Mouse (Mus musculus) forebrain, postnatal 0 days (tissue): Measurements from ENCODE around the gene Atp1a2. TPM values are rescaled to one million over a fixed set of nuclear protein-coding genes. Genes with fewer than 3 reads are reported as not detected.
A peak's percentile ranks its signal among the peaks of the same experiment; 100 is the strongest.

Experiments used
- ATAC-seq: fragments of 200-750 bp; cut with Nextera tagmentation; 2 replicates; pipeline ENCODE4 v1.8.0; 2017; ENCODE audit warnings: mild to moderate bottlenecking, moderate library complexity
- DNase-seq: peaks from one replicate; pipeline ENCODE4 v3.0.0-alpha.2; 2015
- H3K27ac ChIP-seq: fragments of 300-500 bp; sonication (generic); 2 replicates; pipeline ENCODE4 v1.5.1; 2014; ENCODE audit warnings: low read depth, mild to moderate bottlenecking, antibody characterized with exemption, low read length, moderate library complexity, mixed read lengths
- H3K27me3 ChIP-seq: fragments of 300-500 bp; sonication (generic); 2 replicates; pipeline ENCODE4 v1.6.1; 2014; ENCODE audit warnings: mild to moderate bottlenecking, low read length, mixed read lengths; ENCODE audit not compliant: insufficient read depth
- H3K36me3 ChIP-seq: fragments of 300-500 bp; sonication (generic); 2 replicates; pipeline ENCODE4 v1.6.1; 2014; ENCODE audit warnings: mild to moderate bottlenecking, moderate library complexity; ENCODE audit not compliant: insufficient read depth
- H3K4me1 ChIP-seq: fragments of 300-500 bp; sonication (generic); 2 replicates; pipeline ENCODE4 v1.6.1; 2014; ENCODE audit warnings: antibody characterized with exemption; ENCODE audit not compliant: insufficient read depth
- H3K4me2 ChIP-seq: fragments of 300-500 bp; sonication (generic); 2 replicates; pipeline ENCODE4 v1.6.1; 2014; ENCODE audit warnings: low read depth, mild to moderate bottlenecking, moderate library complexity
- H3K4me3 ChIP-seq: fragments of 300-500 bp; sonication (generic); 2 replicates; pipeline ENCODE4 v1.5.1; 2014; ENCODE audit warnings: low read depth, low read length, mixed read lengths
- H3K9ac ChIP-seq: fragments of 300-500 bp; sonication (generic); 2 replicates; pipeline ENCODE4 v1.6.1; 2014; ENCODE audit warnings: mild to moderate bottlenecking
- H3K9me3 ChIP-seq: fragments of 300-500 bp; sonication (generic); 2 replicates; pipeline ENCODE4 v1.6.1; 2016; ENCODE audit warnings: low read length
- CTCF ChIP-seq: sonication (generic); IDR thresholded peaks from 2 replicates; pipeline ENCODE4 v1.5.1; 2016; ENCODE audit warnings: antibody characterized with exemption, control low read depth, low read depth
- WGBS: fragments of 180-500 bp; shearing (Covaris S2); extraction: QIAGEN DNeasy Blood & Tissue Kit; methylation state at CpG from one replicate; pipeline ENCODE4 v1.1.7; 2014; 5-methylcytosine and 5-hydroxymethylcytosine counted together
- polyA plus RNA-seq: library from polyadenylated mRNA; unstranded; fragments of >200 nt; fragmentation: Nextera tagmentation; extraction: Ambion mirVana; gene quantifications from 2 replicates; pipeline ENCODE4 v1.2.1, GENCODE M21; 2015
- total RNA-seq: library from RNA; depleted of rRNA; stranded (reverse); fragments of >200 nt; gene quantifications from 2 replicates; pipeline ENCODE4 v1.2.3, GENCODE M21; 2014; rRNA removed

The Atp1a2 gene
- total RNA-seq (213 and 294 TPM in 2 replicates), polyA plus RNA-seq (54.4 and 75.2 TPM in 2 replicates)

GRCm38 (mm10) chr1:172297611-172298537 is at the start of gene Atp1a2:
Gene Atp1a2, minus strand, starts transcription at chr1:172298064.
- whole genome bisulfite sequencing: 8% methylated on average over 16 of the region's 16 CpGs
- DNase-seq (no peak), ATAC-seq (peak; percentile 60)
- Histone ChIP-seq H3K4me1 (peaks cover 6% of the 10 kb centered on the region; the same call in 1 of the 2 replicates), H3K27ac (peak within 1 kb of the TSS; percentile 78), H3K36me3 (no peaks in the 10 kb centered on the region), H3K27me3 (no peaks in the 10 kb centered on the region), H3K9ac (peak within 1 kb of the TSS; percentile 44), H3K4me3 (peak within 1 kb of the TSS; percentile 16), H3K4me2 (peak within 1 kb of the TSS; percentile 37), H3K9me3 (no peaks in the 10 kb centered on the region)
- TF ChIP-seq CTCF: no peak

GRCm38 (mm10) chr1:172347382-172347781 is 49.5 kb upstream of the Atp1a2 start:
- no peak for ATAC-seq
- H3K36me3 ChIP-seq: no peaks in the 10 kb centered on the region
- WGBS: 89% methylated on average over 12 of the region's 12 CpGs
- H3K4me1 ChIP-seq: no peaks in the 10 kb centered on the region
- H3K9me3 ChIP-seq: no peaks in the 10 kb centered on the region
- H3K27me3 ChIP-seq: no peaks in the 10 kb centered on the region
- no peak overlapping the region for H3K27ac ChIP-seq
- no peak overlapping the region for H3K9ac ChIP-seq
- H3K4me2 ChIP-seq: no peak overlapping the region
- no peak for DNase-seq
- TF ChIP-seq CTCF: no peak
- H3K4me3 ChIP-seq: no peak overlapping the region

- Histone ChIP-seq H3K9me3 (no peaks in the 10 kb centered on the region), H3K4me2 (no peak overlapping the region), H3K27ac (no peak overlapping the region), H3K9ac (no peak overlapping the region), H3K27me3 (no peaks in the 10 kb centered on the region), H3K4me3 (no peak overlapping the region), H3K36me3 (no peaks in the 10 kb centered on the region), H3K4me1 (no peaks in the 10 kb centered on the region)
- 81% methylated on average over 10 of the region's 10 CpGs for WGBS
- ATAC-seq (no peak), DNase-seq (no peak)
- no peak for TF ChIP-seq CTCF
These were observed 48.8 kb upstream of the Atp1a2 start for GRCm38 (mm10) chr1:172346707-172347106.

GRCm38 (mm10) chr1:172344820-172345219 is 47.0 kb upstream of the Atp1a2 start:
- H3K27ac ChIP-seq: no peak overlapping the region
- no peak overlapping the region for H3K4me2 ChIP-seq

GRCm38 (mm10) chr1:172343914-172344313 is 46.0 kb upstream of the Atp1a2 start:
- DNase-seq (no peak), ATAC-seq (no peak)
- Histone ChIP-seq H3K27ac (peak overlapping the region; percentile 35; the same call in 1 of the 2 replicates), H3K9ac (no peak overlapping the region), H3K4me1 (peaks cover 3% of the 10 kb centered on the region; the same call in 1 of the 2 replicates), H3K4me2 (0 out of 2 replicates have a peak overlapping the region, but pooled peaks have one; percentile 65), H3K4me3 (no peak overlapping the region), H3K36me3 (no peaks in the 10 kb centered on the region), H3K9me3 (no peaks in the 10 kb centered on the region), H3K27me3 (no peaks in the 10 kb centered on the region)
- TF ChIP-seq CTCF: no peak
- WGBS: 36% methylated on average over 3 of the region's 3 CpGs

More at GRCm38 (mm10) chr1:172344820-172345219, 47.0 kb upstream of the Atp1a2 start:
- H3K4me1 ChIP-seq: peaks cover 3% of the 10 kb centered on the region; the same call in 1 of the 2 replicates
- ATAC-seq (no peak), DNase-seq (no peak)
- H3K9me3 ChIP-seq: no peaks in the 10 kb centered on the region
- H3K4me3 ChIP-seq: no peak overlapping the region
- no peak overlapping the region for H3K9ac ChIP-seq
- WGBS: 79% methylated on average over 7 of the region's 7 CpGs
- H3K27me3 ChIP-seq: no peaks in the 10 kb centered on the region
- H3K36me3 ChIP-seq: no peaks in the 10 kb centered on the region
- TF ChIP-seq CTCF: no peak

GRCm38 (mm10) chr1:172342729-172343128 is 44.9 kb upstream of the Atp1a2 start:
- Histone ChIP-seq H3K27me3 (no peaks in the 10 kb centered on the region), H3K36me3 (no peaks in the 10 kb centered on the region), H3K27ac (peak overlapping the region; percentile 69), H3K9me3 (no peaks in the 10 kb centered on the region), H3K4me3 (no peak overlapping the region), H3K9ac (0 out of 2 replicates have a peak overlapping the region, but pooled peaks have one; percentile 28), H3K4me2 (peak overlapping the region; percentile 65), H3K4me1 (peaks cover 3% of the 10 kb centered on the region; the same call in 1 of the 2 replicates)
- TF ChIP-seq CTCF: no peak
- WGBS: 42% methylated on average over 3 of the region's 3 CpGs
- DNase-seq: peak; percentile 60
- peak; percentile 67 for ATAC-seq

- Histone ChIP-seq H3K4me1 (peaks cover 3% of the 10 kb centered on the region; the same call in 1 of the 2 replicates), H3K27me3 (no peaks in the 10 kb centered on the region), H3K27ac (peak overlapping the region; percentile 40; the same call in 1 of the 2 replicates), H3K4me2 (peak overlapping the region; percentile 65), H3K4me3 (peak overlapping the region; percentile 42), H3K36me3 (no peaks in the 10 kb centered on the region), H3K9me3 (no peaks in the 10 kb centered on the region), H3K9ac (no peak overlapping the region)
- TF ChIP-seq CTCF: no peak
- 8% methylated on average over 10 of the region's 10 CpGs for WGBS
- no peak for DNase-seq
- ATAC-seq: no peak
These were observed 43.5 kb upstream of the Atp1a2 start for GRCm38 (mm10) chr1:172341386-172341785.
